Mouse (Mus musculus) thymus, postnatal 36 days (tissue): ENCODE data around the gene Galnt6.
A peak's percentile ranks its signal among the peaks of the same experiment; 100 is the strongest.
"Not testable (repeated sequence)": the region's sequence is repeated elsewhere in the genome, so short reads cannot be mapped to it uniquely, and the experiment has no call there.

Experiments used
- DNase-seq, 2 experiments: peaks; one replicate each; pipeline ENCODE4 v3.0.0; 2022; ENCODE audit warnings: mixed read lengths in 2 of 2

Gene Galnt6

DNA sequence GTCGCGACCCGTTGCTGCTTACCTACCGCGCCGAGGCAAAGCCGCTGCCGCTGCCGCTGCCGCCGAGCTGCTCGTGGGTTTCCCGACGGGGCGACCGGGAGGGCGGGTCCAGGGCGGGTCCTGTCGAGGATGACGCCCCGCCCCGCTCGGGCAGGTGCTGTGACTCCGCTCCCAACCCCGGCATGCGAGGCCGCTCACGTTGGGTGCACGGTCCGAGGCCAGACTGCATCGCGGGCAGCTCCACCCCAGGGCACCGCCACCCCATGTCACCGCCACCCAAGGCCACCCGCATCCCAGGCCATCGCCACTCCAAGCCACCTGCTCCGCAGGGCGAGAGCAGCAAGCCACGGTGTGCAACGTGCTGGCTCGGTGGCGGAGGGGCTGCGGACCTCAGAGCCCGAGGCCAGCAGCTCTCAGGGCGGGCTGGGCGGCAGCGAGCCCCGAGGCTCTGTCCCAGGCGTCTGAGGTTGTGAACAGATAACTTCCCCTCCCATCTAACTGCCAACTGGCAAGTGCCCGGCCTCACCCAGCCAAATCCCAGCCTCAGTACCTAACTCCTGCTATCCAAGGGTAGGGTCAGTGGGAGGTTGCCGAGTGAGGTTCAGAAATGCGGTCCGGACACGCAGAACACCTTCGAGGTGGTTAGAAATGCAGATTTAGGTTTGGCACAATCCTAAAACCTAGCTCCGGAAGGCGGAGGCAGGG, at the start of gene Galnt6:
TSS of gene Galnt6 (minus strand) at position 96 of the 705 bp plus-strand sequence.
- DNase-seq = peak; percentile 75 to 85

GRCm38 (mm10) chr15:100777020-100778016, 48.1 kb upstream of the Galnt6 start:
- no peak for DNase-seq

GRCm38 (mm10) chr15:100776424-100776823, 47.2 kb upstream of the Galnt6 start:
- DNase-seq = no peak

- no peak for DNase-seq
Observed at GRCm38 (mm10) chr15:100775189-100776166, 46.3 kb upstream of the Galnt6 start.

DNA sequence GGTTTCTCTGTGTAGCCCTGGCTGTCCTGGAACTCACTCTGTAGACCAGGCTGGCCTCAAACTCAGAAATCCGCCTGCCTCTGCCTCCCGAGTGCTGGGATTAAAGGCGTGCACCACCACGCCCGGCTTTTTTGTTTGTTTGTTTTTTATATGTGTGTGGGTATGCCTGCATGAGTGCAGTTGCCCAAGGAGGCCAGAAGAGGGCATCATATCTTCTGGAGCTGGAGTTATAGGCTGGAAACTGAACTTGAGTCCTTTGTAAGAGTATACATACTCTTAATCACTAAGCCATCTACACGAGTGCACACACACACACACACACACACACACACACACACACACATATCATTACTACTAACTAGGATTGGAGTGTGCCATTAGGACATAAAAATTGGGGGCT, 44.7 kb upstream of the Galnt6 start:
- DNase-seq = not testable (repeated sequence)

- no peak for DNase-seq
Observed at GRCm38 (mm10) chr15:100772685-100773084, 43.5 kb upstream of the Galnt6 start.

- DNase-seq = no peak
Observed at GRCm38 (mm10) chr15:100770338-100770737, 41.2 kb upstream of the Galnt6 start.

DNA sequence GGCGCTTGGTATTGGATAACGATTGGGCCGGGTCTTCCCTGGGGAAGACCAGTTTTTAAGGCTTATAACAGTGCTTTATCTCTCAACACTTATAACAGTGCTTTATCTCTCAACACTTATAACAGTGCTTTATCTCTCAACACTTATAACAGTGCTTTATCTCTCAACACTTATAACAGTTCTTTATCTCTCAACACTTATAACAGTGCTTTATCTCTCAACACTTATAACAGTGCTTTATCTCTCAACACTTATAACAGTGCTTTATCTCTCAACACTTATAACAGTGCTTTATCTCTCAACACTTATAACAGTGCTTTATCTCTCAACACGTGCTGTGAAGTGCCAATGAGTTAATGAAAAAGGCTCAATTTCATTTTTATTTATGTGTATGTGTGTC, 39.8 kb upstream of the Galnt6 start:
- not testable (repeated sequence) for DNase-seq

GRCm38 (mm10) chr15:100767851-100768250, 38.7 kb upstream of the Galnt6 start:
- no peak for DNase-seq

DNA sequence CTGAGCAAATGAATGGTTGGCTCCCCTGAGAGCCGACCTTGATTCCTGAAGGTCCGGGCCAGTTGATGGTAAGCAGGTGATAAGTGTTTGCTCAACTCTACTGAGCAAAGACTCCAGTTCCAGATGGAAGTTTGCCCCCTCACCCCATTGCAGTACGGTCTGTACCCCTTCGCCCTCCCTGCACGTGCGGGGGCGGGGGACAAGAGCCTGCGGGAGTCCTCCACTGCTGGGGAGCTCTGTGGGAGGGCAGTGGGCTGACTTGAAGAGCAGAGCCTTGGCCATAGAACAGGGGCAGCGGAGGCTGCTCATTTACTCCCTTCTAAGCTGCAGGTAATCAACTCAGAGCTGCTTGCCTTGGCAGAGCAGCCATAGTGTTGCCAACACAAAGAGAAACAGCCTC, 37.6 kb upstream of the Galnt6 start:
- no peak for DNase-seq

- no peak for DNase-seq
Observed at GRCm38 (mm10) chr15:100764163-100764951, 35.2 kb upstream of the Galnt6 start.

- DNase-seq = no peak
Observed at GRCm38 (mm10) chr15:100762649-100763048, 33.5 kb upstream of the Galnt6 start.

- DNase-seq = peak; percentile 84 to 88
Observed at GRCm38 (mm10) chr15:100761419-100762185, 32.4 kb upstream of the Galnt6 start, which contains the start of gene Slc4a8. Gene Slc4a8 (plus strand): TSS chr15:100761747.

DNA sequence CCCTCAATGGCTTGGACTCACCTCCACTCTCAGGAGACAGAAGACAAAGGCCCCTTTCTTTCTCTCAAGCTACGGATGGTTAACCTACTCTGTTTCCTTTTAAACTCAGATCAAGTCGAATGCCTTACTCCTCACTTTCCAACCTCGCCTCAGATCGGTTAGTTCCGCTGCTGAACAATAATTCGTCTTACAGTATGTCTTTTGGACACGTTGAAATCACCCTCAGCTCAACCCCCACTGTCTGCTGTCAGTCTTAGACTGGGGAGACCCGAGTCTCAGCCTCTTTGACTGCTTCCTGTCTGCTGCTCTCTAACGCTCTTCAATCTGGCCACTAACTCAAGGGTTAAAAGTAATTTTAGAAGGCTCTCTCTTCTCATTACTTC, 31.9 kb upstream of the Galnt6 start:
- no peak for DNase-seq

DNA sequence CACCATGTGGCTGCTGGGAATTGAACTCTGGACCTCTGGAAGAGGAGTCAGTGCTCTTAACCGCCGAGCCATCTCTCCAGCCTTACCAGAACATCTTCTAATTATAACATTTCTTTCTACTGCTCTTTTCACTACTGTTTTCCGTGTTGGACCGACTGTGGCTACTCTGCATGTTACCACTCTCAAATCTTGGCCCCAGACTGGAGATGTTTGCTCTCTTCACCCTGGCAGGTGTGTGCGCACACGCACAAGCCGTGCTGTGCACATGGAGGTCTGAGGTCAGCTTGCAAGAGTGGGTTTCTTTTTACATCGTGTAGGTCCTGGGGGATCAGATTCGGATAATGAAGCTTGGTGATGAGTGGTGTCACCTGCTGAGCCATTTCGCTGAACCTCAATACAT, 30.1 kb upstream of the Galnt6 start:
- no peak for DNase-seq

DNA sequence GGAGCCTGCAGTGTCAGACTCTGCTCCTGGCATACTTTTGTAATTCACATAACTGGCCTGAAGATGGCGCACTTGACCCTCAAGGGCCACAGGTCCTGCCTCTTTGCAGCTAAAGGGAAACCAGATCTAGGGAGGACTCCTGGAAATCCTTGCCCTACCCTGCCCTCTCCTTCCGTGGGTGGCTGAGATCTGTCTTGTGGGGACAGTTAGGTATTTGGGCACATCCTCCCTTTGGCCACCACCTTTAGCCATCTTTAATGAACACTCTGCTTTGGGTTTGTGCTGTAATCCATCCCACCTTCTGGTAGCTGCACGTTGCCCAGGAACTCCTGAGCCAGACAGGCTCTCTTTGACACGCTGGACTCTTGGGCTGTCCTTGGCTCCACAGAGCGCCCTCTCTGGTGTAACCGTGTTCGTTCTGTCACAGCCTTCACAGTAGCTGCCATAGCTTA, 28.4 kb upstream of the Galnt6 start:
- peak; percentile 40 to 44 for DNase-seq

DNA sequence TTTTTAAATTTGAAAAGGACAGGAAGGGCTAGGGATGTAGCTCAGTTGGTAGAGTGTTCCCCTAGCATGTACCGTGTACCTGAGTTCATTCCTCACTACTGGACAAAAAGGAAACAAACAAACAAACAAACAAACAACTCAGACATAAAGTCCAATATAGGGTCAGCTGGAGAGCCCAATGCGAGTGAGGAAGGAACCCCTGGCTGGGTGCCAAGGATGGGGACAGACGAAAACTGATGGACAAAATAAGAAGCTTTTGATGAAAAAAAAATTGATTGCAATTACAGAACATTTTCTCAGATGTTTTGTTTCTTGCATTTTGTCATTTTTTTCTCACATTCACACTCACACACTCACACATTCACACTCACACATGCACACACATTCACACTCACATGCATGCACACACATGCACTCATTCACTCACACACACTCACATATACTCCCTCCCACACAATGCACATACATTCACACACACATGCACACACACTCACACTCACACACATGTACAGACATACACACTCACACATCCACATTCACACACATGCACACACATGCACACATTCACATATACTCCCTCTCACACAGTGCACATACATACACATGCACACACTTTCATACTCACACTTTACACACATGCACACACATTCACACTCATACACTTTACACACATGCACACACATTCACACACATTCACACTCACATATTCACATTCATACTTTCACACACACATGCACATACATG, 26.9 kb upstream of the Galnt6 start:
- DNase-seq = no peak

GRCm38 (mm10) chr15:100755498-100755859, 26.3 kb upstream of the Galnt6 start:
- DNase-seq = no peak

GRCm38 (mm10) chr15:100754805-100755497, 25.8 kb upstream of the Galnt6 start:
- peak; percentile 78 to 81 for DNase-seq
